Mouse (Mus musculus) left cerebral cortex, postnatal 36 days (tissue): ENCODE data around the gene Olfr960. TPM values are rescaled to one million over a fixed set of nuclear protein-coding genes. Genes with fewer than 3 reads are reported as not detected.
A peak's percentile ranks its signal among the peaks of the same experiment; 100 is the strongest.

Source experiments
- DNase-seq, 2 experiments: peaks; one replicate each; pipeline ENCODE4 v3.0.0; 2021 to 2022; ENCODE audit warnings: low spot score in 2 of 2, mixed read lengths in 1 of 2
- intact Hi-C: fragments of 180-260 bp; cut with DNase I; formaldehyde crosslinking; loops from one replicate; pipeline ENCODE4 v1.15.1; 2025
- total RNA-seq, 2 experiments: library from RNA; stranded (reverse); gene quantifications; 2 replicates each; pipeline ENCODE4 v1.2.3; 2021

Olfr960 gene
- not detected for total RNA-seq

DNA sequence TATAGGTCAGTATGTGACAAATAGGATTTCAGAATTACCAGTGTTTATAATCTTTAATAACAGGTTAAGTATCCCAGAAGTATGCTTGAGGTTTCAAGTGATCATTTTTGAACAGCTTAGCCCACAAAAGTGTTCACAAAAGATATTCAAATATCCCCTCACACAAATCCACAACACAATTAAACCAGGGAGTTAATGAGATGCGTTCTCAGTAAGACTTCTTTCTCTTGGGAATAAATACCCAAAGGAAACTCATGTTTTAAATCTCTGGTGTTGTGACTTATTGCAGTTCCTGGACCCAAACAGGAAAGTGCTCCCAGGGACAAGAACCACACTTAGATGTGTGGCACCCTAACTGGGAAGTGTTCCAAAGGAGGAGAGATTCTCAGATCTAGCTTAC is at the start of gene Olfr960:
Gene Olfr960, plus strand, starts transcription at position 301 of the 400 bp plus-strand sequence.
- DNase-seq = no peak
- intact Hi-C loops = no loop called here

DNA sequence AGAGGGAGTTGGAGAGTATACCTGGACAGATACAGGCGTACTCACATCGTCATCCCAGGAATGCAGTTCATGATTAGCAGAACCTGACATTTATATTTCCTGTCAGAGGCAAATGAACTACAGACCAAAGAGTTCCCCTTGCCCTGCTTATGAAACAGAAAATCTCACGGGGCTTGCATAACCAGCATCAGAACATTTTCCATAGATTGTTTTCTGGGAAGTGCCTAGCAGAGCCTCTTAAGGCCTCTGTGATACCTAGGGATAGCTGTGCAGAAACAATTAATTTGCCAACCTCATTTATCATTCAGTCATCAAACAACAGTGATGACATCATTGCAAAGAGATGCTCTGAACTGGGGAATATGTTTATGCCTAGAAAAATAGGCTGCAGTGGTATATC is 45.7 kb upstream of the Olfr960 start, which contains the start of gene Olfr959:
Gene Olfr959, minus strand, starts transcription at position 101 of the 400 bp plus-strand sequence.
- no peak for DNase-seq
- intact Hi-C loops = no loop called here

DNA sequence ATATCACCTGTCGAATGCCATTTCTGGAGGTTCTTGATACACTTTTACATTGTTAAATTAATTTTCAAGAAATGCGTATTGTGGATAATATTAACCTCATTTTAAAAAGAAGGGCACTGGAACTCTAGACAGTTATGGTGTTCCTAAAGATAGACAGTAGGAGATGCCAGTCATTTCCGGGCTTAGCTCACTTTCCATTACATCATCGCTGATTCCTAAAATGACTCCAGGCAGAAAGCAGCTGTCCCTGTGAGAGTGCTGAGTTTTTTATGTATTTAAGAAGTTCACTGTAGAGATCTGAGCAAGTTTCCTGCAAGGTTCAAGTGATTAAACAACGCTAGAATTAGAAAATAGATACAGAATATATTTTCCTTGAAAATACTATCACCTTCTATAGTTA is 44.1 kb upstream of the Olfr960 start:
- intact Hi-C loops = no loop called here
- DNase-seq = no peak

DNA sequence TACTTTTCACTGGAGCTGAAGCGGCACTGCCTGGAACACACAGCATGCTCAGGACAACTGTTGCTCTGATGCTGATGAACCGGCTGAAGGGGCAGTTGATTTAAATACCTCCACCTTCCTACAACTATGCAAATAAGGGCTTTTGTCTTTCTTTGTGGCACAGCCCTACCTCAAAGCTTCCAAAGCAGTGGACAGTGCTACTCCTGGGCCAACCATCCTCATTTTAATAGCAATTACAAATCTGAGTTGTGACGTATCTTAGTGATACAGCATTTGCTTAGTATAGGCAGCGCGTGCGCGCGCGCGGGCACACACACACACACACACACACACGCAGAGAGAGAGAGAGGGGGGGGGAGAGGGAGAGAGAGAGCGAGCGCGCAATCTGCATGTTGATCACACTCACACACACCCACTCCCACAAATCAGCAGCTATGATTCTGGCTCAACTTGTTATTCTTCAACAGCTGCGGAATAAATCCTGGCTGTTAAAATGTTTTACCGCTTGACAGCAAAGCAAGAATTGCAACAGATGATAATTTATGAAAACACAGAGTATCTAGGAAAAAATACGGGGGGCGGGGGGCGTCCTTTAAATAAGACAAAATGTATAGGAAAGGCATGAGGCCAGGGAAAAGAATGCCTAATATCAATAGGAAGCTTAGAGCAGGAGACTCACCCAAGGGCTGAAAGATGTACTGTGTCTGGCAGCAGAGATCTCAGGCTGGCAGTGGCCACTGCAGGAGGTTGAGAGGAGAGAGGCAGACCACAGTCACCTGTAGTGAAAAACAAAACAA is 18.4 kb upstream of the Olfr960 start:
- DNase-seq = peak; percentile 5 to 7
- intact Hi-C loops = no loop called here

DNA sequence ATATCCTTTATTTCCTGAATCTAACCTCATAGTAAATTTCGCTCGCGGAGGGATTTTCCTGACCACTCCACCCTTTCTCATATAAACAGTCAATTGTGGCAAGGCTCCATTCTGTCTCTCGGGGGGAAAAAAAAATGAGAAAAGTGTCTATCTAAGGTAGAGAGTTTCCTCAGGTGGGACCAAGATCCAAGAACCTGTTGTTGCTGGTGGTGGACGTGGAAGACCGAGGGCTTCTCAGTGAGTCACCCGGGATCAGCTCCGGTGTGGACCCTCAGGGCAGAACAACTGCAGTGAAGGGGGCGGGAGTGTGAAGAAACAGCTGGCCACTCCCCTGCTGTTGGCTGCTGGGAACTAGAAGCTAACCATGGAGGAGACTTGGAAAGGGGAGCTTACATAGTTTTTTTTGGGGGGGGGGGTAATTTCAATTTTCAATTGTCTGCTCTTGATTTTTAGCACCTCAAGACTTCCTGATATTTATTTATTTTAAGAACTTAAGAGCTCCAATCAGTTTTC is 17.8 kb upstream of the Olfr960 start:
- no peak for DNase-seq
- intact Hi-C loops = no loop called here

DNA sequence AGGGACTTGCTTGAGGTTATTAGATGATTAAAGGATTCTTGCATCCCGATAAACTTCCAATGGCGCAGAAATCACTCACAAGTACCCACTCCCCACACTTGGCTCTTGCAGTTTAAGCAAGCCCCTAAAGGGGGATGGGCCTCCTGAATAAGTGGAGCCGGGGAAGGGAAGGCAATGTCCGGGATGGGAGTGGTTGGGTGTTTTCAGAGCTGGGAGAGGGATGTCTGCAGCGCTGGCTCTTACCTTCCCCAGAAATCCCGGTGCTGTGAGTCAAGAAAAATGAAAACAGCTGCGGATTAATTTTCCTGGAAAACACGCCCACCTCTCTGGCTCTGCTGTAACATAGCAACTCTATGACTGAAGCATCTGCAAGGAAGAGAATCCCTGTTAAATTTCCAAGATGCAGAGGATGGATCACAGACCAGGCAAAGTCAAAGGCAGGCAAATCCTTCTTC is 17.1 kb upstream of the Olfr960 start, which contains the start of gene AW551984:
Gene AW551984, minus strand, starts transcription at position 405 of the 455 bp plus-strand sequence.
- intact Hi-C loops = no loop called here
- DNase-seq = peak in 1 of 2 experiments; percentile 4

DNA sequence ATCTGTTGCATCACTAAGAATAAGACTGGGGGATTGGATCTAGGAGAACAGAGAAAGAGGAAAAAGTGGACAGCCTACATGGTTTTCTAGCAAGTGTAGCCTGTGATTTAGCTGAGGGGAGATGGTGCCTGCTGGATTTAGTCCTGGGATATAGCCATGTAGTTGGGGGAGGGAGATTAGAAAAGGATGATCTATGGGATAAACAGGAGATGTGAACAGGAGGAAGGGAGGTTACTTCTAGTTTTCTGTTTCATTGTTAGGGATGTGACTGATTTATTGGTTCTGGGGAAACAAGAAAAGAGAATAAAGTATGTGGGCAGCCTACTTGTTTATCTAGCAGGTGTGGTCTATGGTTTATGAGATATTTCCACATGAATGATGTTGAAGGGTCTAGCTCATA is 12.7 kb upstream of the Olfr960 start:
- DNase-seq = no peak
- intact Hi-C loops = no loop called here

DNA sequence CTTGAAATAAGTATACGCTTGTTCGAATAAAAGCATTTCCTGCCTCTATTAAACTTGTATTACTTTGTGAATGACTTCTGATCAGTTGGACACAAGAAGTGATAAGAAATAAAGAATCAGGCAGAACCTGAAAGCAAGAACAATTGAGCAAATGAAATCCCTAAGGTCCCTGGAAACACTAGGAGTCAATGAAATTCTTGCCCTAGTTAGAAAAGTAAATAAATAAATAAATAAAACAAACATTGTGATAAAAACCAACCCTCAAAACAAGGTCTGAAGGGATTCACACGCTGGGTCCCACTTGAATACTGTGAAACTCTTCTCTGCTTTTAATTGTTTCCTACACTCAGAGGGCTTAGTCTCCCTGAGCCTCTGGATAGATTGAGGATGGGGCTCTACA is 10.8 kb upstream of the Olfr960 start, which contains the start of gene Olfr148:
Gene Olfr148, plus strand, starts transcription at position 301 of the 400 bp plus-strand sequence.
- no peak for DNase-seq
- intact Hi-C loops = no loop called here

DNA sequence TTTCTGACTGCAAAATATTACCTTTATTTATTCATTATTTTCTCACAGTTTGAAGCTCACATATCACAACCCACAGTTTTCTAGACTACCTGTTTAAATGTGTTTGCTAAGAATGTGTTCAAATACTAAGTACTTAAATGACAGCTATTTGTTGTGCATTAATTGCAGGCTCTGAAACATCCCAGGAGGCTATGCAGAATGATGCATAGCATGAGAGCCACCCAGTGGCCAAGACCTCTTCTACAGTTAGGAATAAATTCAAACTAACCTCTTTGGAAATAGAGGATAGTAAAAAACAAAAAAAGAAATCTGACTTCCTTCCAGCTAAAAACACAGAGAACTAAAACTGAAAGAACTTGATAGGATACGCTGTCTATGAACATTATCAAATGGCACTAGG is 9.2 kb upstream of the Olfr960 start:
- DNase-seq = no peak
- intact Hi-C loops = no loop called here

DNA sequence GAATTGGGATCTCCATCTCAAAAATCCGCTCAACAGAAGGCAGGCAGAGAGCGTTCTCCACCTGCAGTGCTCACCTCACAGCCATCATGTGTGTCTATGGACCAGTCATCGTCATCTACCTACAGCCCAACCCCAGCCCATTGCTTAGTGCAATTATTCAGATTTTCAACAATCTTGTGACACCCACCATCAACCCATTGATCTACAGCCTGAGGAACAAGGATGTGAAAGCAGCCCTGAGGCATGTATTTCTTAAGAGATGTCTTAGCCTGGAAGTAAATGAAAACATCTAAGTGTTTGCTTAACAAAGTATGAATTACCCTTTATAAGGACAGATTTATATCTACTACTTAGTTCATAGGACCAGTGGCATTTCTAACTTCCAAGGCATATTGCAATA is 2.6 kb downstream of the Olfr960 start:
- intact Hi-C loops = no loop called here
- no peak for DNase-seq

DNA sequence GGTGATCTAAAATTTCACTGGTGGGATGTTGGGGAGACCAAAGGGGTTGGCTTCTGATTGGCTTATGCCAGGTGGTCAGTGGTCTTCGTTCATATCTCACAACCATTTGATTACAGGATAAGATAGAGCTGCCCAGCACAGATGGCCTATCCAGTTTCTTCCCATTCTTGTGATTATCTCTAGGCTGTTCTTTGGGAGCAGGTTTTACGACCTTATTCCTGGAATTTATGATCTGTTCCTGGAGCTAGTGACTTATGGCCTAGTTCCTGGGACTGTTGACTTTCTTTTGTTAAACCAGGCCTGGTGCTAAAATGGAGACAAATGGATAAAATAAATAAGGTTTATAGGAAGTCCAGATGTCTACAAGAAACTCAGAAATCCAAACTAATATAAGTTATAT is 3.5 kb downstream of the Olfr960 start:
- no peak for DNase-seq
- intact Hi-C loops = no loop called here

DNA sequence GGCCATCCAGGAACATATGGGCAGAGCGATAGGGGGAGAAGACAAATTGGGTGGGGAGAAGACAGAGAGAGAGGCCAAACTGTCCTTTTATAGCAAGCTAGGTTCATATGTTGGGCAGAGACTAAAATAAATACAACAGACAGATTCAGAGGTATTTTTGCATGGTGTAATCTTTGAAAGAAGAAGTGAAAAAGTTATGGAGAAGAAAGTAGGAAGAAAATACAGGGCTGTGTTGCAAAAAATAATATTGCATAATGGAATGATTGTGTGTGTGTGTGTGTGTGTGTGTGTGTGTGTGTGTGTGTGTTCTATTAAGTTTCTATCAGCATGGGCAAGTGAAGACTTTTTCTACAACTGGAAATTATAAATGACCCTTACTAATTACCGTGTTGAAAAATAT is 7.9 kb downstream of the Olfr960 start:
- no peak for DNase-seq
- intact Hi-C loops = no loop called here

DNA sequence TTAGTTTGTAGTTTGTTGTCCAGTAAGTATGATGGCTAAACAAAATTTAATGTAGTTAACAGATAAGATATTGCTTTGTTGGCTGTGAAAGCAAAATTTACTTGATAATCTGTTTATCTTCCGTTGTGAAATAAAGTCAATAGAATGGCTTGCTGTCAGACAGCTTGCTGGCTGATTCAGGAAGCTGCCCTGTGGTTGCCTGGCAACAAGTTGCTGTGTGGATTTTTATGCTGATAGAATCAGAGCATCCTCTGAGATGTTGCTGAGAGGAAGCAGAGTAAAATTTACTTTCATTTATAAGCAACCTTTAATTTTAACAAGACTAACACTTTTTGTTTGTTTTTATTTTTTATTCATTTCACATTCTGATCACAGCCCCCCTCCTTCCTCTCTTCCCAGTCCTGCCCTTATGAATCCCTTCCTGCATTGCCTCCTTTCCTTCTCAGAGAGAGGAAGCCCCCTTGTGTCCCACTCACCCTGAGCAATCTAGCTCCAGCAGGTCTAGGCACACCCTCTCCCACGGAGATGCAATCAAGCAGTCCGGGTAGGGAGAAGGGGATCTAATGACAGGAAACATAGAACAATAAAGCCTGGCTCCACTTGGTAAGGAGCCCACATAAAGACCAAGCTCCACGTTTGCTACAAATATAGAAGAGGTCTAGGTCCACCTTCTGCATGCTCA is 12.9 kb downstream of the Olfr960 start:
- DNase-seq = no peak
- intact Hi-C loops = no loop called here

DNA sequence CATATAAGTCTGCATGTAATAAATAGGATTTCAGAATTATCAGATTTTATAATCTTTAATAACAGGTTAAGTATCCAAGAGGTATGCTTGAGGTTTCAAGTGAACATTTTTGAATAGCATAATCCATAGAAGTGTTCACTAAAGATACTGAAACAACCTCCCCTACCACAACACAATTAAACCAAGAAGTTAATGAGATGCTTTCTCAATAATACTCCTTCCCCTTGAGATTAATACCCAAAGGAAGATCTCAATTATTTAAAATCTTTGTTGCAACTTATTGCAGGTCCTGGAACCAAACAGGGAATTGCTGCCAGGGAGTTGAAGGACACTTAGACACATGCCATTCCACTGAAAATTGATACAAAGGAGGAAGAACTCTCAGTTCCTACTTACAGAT is 23.6 kb downstream of the Olfr960 start, which contains the start of gene Olfr961:
Gene Olfr961, plus strand, starts transcription at position 301 of the 400 bp plus-strand sequence.
- no peak for DNase-seq
- intact Hi-C loops = no loop called here

DNA sequence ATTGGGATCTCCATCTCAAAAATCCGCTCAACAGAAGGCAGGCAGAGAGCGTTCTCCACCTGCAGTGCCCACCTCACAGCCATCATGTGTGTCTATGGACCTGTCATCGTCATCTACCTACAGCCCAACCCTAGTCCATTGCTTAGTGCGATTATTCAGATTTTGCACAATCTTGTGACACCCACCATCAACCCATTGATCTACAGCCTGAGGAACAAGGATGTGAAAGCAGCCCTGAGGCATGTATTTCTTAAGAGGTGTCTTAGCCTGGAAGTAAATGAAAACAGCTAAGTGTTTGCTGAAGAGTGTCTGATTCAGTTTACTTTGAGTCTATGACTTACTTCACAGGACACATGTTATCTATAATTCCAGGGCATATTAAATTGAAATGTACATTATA is 26.2 kb downstream of the Olfr960 start:
- DNase-seq = no peak
- intact Hi-C loops = no loop called here

DNA sequence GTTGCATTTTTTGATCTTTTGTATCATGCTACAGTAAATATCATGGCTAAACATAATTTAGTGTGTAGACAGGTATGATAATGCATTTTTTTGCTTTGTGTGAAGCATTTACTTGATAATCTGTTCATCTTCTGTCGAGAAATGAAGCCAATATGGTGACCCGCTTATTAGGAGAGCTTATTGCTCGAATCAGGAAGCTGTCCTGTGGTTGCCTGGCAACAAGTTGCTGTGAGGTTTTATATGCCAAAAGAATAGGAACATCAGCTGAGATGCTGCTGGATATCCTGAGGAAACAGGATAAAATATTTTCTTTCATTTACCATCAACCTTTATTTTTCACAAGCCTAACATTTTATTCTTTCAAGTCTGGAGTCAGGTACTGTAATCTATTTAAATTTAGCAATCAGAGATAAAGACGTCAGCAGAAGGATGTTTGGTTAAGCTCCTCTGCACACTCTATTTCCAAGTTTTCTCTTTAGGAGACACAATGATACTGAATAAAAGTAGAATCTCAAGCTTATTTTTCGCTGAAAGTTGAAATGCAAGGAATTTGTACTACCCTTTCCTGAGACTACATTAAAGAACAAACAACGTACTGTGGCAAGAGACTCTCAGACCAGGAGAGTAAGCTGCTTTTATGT is 33.7 kb downstream of the Olfr960 start:
- intact Hi-C loops = no loop called here
- DNase-seq = no peak

DNA sequence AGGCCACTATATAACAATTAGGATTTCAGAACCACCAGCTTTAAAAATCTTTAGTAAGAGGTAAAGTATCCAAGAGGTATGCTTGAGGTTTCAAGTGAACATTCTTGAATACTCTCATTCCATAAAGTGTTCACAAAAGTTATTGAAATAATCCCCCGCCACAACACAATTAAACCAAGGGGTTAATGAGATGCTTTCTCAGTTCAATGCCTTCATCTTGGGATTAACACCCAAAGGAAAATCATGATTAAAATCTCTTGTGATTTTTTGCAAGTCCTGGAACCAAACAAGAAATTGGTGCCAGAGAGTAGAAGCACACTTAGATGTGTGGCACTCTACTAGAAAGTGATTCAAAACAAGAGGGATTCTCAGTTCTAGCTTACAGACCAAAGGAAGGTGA is 45.7 kb downstream of the Olfr960 start, which contains the start of gene Olfr963:
Gene Olfr963, plus strand, starts transcription at position 301 of the 400 bp plus-strand sequence.
- no peak for DNase-seq
- intact Hi-C loops = no loop called here

DNA sequence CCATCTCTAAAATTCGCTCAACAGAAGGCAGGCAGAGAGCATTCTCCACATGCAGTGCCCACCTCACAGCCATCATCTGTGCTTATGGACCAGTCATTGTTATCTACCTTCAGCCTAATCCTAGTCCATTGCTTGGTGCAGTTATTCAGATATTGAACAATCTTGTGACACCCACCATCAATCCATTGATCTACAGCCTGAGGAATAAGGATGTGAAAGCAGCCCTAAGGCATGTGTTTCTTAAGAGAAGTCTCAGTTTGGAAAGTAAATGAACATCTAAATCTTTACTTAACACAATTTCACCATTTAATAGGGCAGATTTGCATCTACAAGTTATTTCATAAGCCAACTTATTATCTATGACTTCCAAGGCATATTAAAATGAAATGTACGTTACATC is 48.5 kb downstream of the Olfr960 start:
- intact Hi-C loops = no loop called here
- DNase-seq = no peak
